Mouse (Mus musculus) telencephalon, adult 2 months (tissue): ENCODE results near the gene Defb43.

Source experiments
- DNase-seq: peaks from one replicate; pipeline ENCODE4 v3.0.0-alpha.2; 2011; ENCODE audit warnings: low read depth, low spot score

Gene Defb43

GRCm38 (mm10) chr14:63066630-63067310, 55.2 kb downstream of the Defb43 start:
- peak; percentile 31 for DNase-seq
